Mouse (Mus musculus) G1E (cell line): ENCODE data around the gene Slc25a21. TPM values are rescaled to one million over a fixed set of nuclear protein-coding genes. Genes with fewer than 3 reads are reported as not detected.

ENCODE experiments used
- ATAC-seq: 2 replicates; pipeline ENCODE4 v1.8.0; 2016; ENCODE audit warnings: mild to moderate bottlenecking; ENCODE audit not compliant: insufficient number of reproducible peaks, poor library complexity, low FRiP score, severe bottlenecking; ENCODE audit errors: extremely low read depth
- DNase-seq: peaks from one replicate; pipeline ENCODE4 v3.0.0; 2012; ENCODE audit warnings: low spot score
- H3K27me3 ChIP-seq: 2 replicates; pipeline ENCODE4 v1.6.1; 2012; ENCODE audit warnings: mild to moderate bottlenecking, low read length, inconsistent platforms; ENCODE audit not compliant: insufficient read depth
- H3K36me3 ChIP-seq: replicated peaks from 2 replicates; pipeline ENCODE3; 2012; ENCODE audit warnings: mild to moderate bottlenecking, inconsistent platforms
- H3K4me1 ChIP-seq: 2 replicates; pipeline ENCODE4 v1.6.1; 2012; ENCODE audit warnings: low read depth, low read length, inconsistent platforms, mixed read lengths; ENCODE audit not compliant: insufficient read depth
- H3K4me3 ChIP-seq: 2 replicates; pipeline ENCODE4 v1.5.1; 2012; ENCODE audit warnings: low read depth, mild to moderate bottlenecking, inconsistent platforms, low read length, moderate library complexity, mixed read lengths
- H3K9me3 ChIP-seq: replicated peaks from 2 replicates; pipeline ENCODE4 v1.6.1; 2012; ENCODE audit warnings: inconsistent platforms
- CTCF ChIP-seq: IDR thresholded peaks from 2 replicates; pipeline ENCODE4 v1.5.1; 2012; ENCODE audit warnings: low read depth, low read length, inconsistent platforms, mixed read lengths
- GATA1 ChIP-seq: IDR thresholded peaks from 2 replicates; pipeline ENCODE4 v1.6.1; 2012; ENCODE audit warnings: borderline replicate concordance, low read length, inconsistent platforms, mixed read lengths
- GATA2 ChIP-seq: IDR thresholded peaks from 2 replicates; pipeline ENCODE4 v1.6.1; 2012; ENCODE audit warnings: low read depth, low read length, inconsistent platforms, borderline replicate concordance
- POLR2AphosphoS5 ChIP-seq: IDR thresholded peaks from 2 replicates; pipeline ENCODE4 v1.6.1; 2012; ENCODE audit warnings: low read depth, low read length, inconsistent platforms; ENCODE audit not compliant: insufficient replicate concordance
- TAL1 ChIP-seq: conservative IDR thresholded peaks from 2 replicates; pipeline ENCODE4 v1.6.1; 2012; ENCODE audit warnings: low read depth, low read length, inconsistent platforms, mixed read lengths
- polyA plus RNA-seq: library from polyadenylated mRNA; stranded (reverse); fragments of >175 nt; gene quantifications from 2 replicates; pipeline ENCODE4 v1.2.3, GENCODE M21; 2012
- total RNA-seq, 2 experiments: library from RNA; stranded (forward) in 1 of 2; stranded (reverse) in 1 of 2; fragments of 200-1000 nt in 1 of 2; fragments of >200 nt in 1 of 2; fragmentation: Nextera tagmentation in 1 of 2; gene quantifications; 2 replicates each; pipeline ENCODE4 v1.2.3; 2014 to 2017

The Slc25a21 gene
- total and polyA plus RNA-seq, 3 experiments: 9.7 to 32.0 (median 14.6) TPM

- H3K27me3 ChIP-seq: no peaks in the 10 kb centered on the region
- ATAC-seq: peak; percentile 49; the same call in 1 of the 2 replicates
- H3K4me3 ChIP-seq: no peak overlapping the region
These were observed 412.0 kb downstream of the Slc25a21 start for GRCm38 (mm10) chr12:56785250-56785649.

GRCm38 (mm10) chr12:56781196-56781595 lies 416.1 kb downstream of the Slc25a21 start:
- DNase-seq (no peak), ATAC-seq (no peak)
- Histone ChIP-seq H3K4me3 (no peak overlapping the region), H3K9me3 (no peaks in the 10 kb centered on the region), H3K27me3 (no peaks in the 10 kb centered on the region), H3K4me1 (no peaks in the 10 kb centered on the region), H3K36me3 (no peaks in the 10 kb centered on the region)
- no peak for TF ChIP-seq CTCF
- no peak for TF ChIP-seq GATA1
- no peak for TF ChIP-seq GATA2
- no peak for TF ChIP-seq TAL1
- no peak for TF ChIP-seq POLR2AphosphoS5

More at GRCm38 (mm10) chr12:56785250-56785649, 412.0 kb downstream of the Slc25a21 start:
- H3K9me3 ChIP-seq: no peaks in the 10 kb centered on the region
- no peaks in the 10 kb centered on the region for H3K4me1 ChIP-seq
- no peak for DNase-seq
- TF ChIP-seq CTCF (no peak), GATA2 (no peak), POLR2AphosphoS5 (no peak), GATA1 (no peak), TAL1 (no peak)
- H3K36me3 ChIP-seq: no peaks in the 10 kb centered on the region

- H3K27me3 ChIP-seq: no peaks in the 10 kb centered on the region
- H3K4me3 ChIP-seq: no peak overlapping the region
- no peaks in the 10 kb centered on the region for H3K9me3 ChIP-seq
- DNase-seq (no peak), ATAC-seq (no peak)
- no peaks in the 10 kb centered on the region for H3K4me1 ChIP-seq
- TF ChIP-seq TAL1 (no peak), GATA2 (no peak), CTCF (no peak), GATA1 (no peak), POLR2AphosphoS5 (no peak)
- no peaks in the 10 kb centered on the region for H3K36me3 ChIP-seq
These were observed 417.7 kb downstream of the Slc25a21 start for GRCm38 (mm10) chr12:56779621-56780020.

GRCm38 (mm10) chr12:56773941-56774340 lies 423.3 kb downstream of the Slc25a21 start:
- Histone ChIP-seq H3K4me3 (no peak overlapping the region), H3K36me3 (no peaks in the 10 kb centered on the region), H3K9me3 (no peaks in the 10 kb centered on the region), H3K27me3 (no peaks in the 10 kb centered on the region), H3K4me1 (no peaks in the 10 kb centered on the region)
- no peak for DNase-seq
- TF ChIP-seq POLR2AphosphoS5 (no peak), GATA2 (no peak), GATA1 (no peak), CTCF (no peak), TAL1 (no peak)
- no peak for ATAC-seq

GRCm38 (mm10) chr12:56769421-56769820 lies 427.9 kb downstream of the Slc25a21 start:
- DNase-seq: no peak
- H3K4me3 ChIP-seq: no peak overlapping the region
- H3K36me3 ChIP-seq: no peaks in the 10 kb centered on the region
- TF ChIP-seq GATA2 (no peak), TAL1 (no peak), POLR2AphosphoS5 (no peak), GATA1 (no peak), CTCF (no peak)
- H3K27me3 ChIP-seq: no peaks in the 10 kb centered on the region
- no peaks in the 10 kb centered on the region for H3K9me3 ChIP-seq
- H3K4me1 ChIP-seq: no peaks in the 10 kb centered on the region
- no peak for ATAC-seq

GRCm38 (mm10) chr12:56767474-56767873 lies 429.8 kb downstream of the Slc25a21 start:
- H3K4me3 ChIP-seq: no peak overlapping the region
- ATAC-seq (no peak), DNase-seq (no peak)
- TF ChIP-seq POLR2AphosphoS5 (no peak), CTCF (no peak), GATA1 (no peak), TAL1 (no peak), GATA2 (no peak)
- H3K36me3 ChIP-seq: no peaks in the 10 kb centered on the region
- H3K27me3 ChIP-seq: no peaks in the 10 kb centered on the region
- no peaks in the 10 kb centered on the region for H3K4me1 ChIP-seq
- no peaks in the 10 kb centered on the region for H3K9me3 ChIP-seq

GRCm38 (mm10) chr12:56737104-56737503 lies 460.2 kb downstream of the Slc25a21 start:
- Histone ChIP-seq H3K36me3 (no peaks in the 10 kb centered on the region), H3K4me1 (no peaks in the 10 kb centered on the region), H3K4me3 (no peak overlapping the region), H3K27me3 (no peaks in the 10 kb centered on the region), H3K9me3 (no peaks in the 10 kb centered on the region)
- DNase-seq (no peak), ATAC-seq (no peak)
- TF ChIP-seq TAL1 (no peak), POLR2AphosphoS5 (no peak), GATA1 (no peak)
